Mouse (Mus musculus) lung, embryonic 16.5 days (tissue): ENCODE measurements around the gene Bcl2l12. TPM values are rescaled to one million over a fixed set of nuclear protein-coding genes. Genes with fewer than 3 reads are reported as not detected.

Experiments
- ATAC-seq: fragments of 200-750 bp; cut with Nextera tagmentation; 2 replicates; pipeline ENCODE4 v1.8.0; 2017; ENCODE audit warnings: low read depth, mild to moderate bottlenecking, moderate library complexity
- H3K27ac ChIP-seq: fragments of 300-500 bp; sonication (generic); 2 replicates; pipeline ENCODE4 v1.5.1; 2014; ENCODE audit warnings: mild to moderate bottlenecking, control low read depth, low read length
- H3K27me3 ChIP-seq: fragments of 300-500 bp; sonication (generic); 2 replicates; pipeline ENCODE4 v1.6.1; 2014; ENCODE audit warnings: low read depth, low read length, mixed read lengths; ENCODE audit not compliant: control insufficient read depth, insufficient read depth
- H3K36me3 ChIP-seq: fragments of 300-500 bp; sonication (generic); 2 replicates; pipeline ENCODE4 v1.6.1; 2014; ENCODE audit warnings: low read length; ENCODE audit not compliant: control insufficient read depth, insufficient read depth
- H3K4me1 ChIP-seq: fragments of 300-500 bp; sonication (generic); replicated peaks from 2 replicates; pipeline ENCODE4 v1.6.1; 2014; ENCODE audit warnings: low read length, mixed read lengths; ENCODE audit not compliant: control insufficient read depth, insufficient read depth
- H3K4me2 ChIP-seq: fragments of 300-500 bp; sonication (generic); 2 replicates; pipeline ENCODE4 v1.6.1; 2014; ENCODE audit warnings: low read depth, low read length, control low read depth
- H3K4me3 ChIP-seq: fragments of 300-500 bp; sonication (generic); 2 replicates; pipeline ENCODE4 v1.5.1; 2014; ENCODE audit warnings: mild to moderate bottlenecking, low read length, control low read depth
- H3K9ac ChIP-seq: fragments of 300-500 bp; sonication (generic); 2 replicates; pipeline ENCODE4 v1.6.1; 2014; ENCODE audit warnings: low read length, control low read depth
- H3K9me3 ChIP-seq: fragments of 300-500 bp; sonication (generic); 2 replicates; pipeline ENCODE4 v1.6.1; 2016; ENCODE audit warnings: low read length; ENCODE audit not compliant: control insufficient read depth
- WGBS: fragments of 180-500 bp; shearing (Covaris S2); extraction: QIAGEN DNeasy Blood & Tissue Kit; methylation state at CpG from one replicate; pipeline ENCODE4 v1.1.7; 2014; 5-methylcytosine and 5-hydroxymethylcytosine counted together
- polyA plus RNA-seq: library from polyadenylated mRNA; unstranded; fragments of >200 nt; fragmentation: Nextera tagmentation; extraction: Ambion mirVana; gene quantifications from 2 replicates; pipeline ENCODE4 v1.2.1, GENCODE M21; 2015

The Bcl2l12 gene
- polyA plus RNA-seq, 1 experiment from 2014 or later, result 62.0 TPM

DNA sequence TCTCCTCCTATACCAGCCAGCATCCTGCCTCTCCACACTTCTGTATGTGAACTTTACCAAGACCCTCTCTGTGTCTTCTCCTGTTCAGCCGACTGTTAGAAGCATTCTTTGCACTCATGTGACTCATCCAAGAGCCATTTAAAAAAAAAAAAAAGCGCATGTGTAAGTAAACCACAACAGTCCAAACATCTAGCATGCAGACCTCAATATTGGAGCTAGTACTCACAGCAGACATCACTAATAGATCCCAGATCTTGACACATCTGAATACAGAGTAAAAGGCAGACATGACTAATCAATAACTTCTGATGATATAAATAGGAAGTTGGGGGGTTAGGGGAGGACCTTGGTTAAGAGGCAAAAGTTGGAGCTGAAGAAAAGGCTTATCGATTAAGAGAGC, 37.1 kb upstream of the Bcl2l12 start:
- WGBS, result 73% methylated on average over 3 of the region's 3 CpGs

DNA sequence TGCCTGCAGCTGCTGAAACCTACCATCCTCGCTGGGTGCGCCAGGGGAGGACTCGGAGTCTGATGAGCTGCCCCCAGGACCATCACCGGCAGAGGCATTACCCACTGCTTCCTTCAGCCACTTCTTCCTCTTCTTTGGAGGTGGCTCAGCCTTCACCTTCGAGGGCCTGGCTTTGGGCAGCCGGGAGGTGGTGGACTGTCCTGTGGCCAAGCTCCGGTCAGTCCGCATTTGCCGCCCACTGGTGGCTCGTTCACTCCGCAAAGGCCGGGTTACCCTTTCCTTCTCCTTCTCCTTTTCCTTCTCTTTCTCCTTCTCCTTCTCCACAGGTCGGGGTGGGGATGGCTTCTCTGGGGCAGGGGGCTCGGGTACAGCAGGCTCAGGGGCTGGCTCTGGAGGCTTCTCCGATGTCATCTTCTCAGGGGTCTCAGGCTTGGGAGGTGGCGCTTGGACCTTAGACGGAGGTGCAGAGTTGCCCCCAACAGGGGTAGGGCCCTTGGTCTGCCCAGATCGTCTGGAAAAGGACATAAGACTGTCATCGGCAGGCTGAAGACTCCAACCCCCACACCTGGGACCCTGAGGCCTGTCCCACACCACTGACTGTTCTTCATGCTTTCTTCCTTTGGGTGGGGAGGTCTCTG, 35.3 kb upstream of the Bcl2l12 start:
- H3K9ac ChIP-seq, result no peak overlapping the region
- no peak overlapping the region for H3K27ac ChIP-seq
- no peak for ATAC-seq
- WGBS, result 91% methylated on average over 19 of the region's 19 CpGs
- H3K4me2 ChIP-seq, result no peak overlapping the region
- peaks cover 74% of the 10 kb centered on the region for H3K36me3 ChIP-seq
- no peaks in the 10 kb centered on the region for H3K4me1 ChIP-seq
- H3K4me3 ChIP-seq, result no peak overlapping the region
- no peaks in the 10 kb centered on the region for H3K27me3 ChIP-seq
- H3K9me3 ChIP-seq, result no peaks in the 10 kb centered on the region

More for the DNA sequence above, 37.1 kb upstream of the Bcl2l12 start:
- Histone ChIP-seq H3K4me3 (no peak overlapping the region), H3K4me2 (no peak overlapping the region), H3K9me3 (no peaks in the 10 kb centered on the region), H3K36me3 (peaks cover 73% of the 10 kb centered on the region), H3K4me1 (no peaks in the 10 kb centered on the region), H3K9ac (no peak overlapping the region), H3K27ac (no peak overlapping the region), H3K27me3 (no peaks in the 10 kb centered on the region)
- no peak for ATAC-seq

DNA sequence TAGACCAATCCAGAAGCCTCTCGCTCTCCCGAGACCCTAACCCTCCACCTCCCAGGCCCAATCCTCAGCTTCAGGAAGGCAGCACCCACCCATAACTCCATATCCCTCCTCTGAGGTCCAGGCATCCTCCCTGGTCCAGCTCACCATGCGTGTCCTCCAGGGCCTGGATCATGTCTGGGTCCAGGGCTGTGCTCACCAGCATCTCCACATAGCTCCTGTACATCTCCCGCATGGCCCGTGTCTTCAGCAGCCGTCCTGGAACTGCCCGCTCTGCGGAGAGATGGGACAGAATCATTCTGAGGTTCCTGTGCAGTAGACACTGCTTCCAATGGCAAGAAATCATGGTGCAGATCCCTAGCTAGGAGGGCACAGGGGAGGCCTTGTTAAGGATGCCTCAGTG, 32.3 kb upstream of the Bcl2l12 start:
- H3K9ac ChIP-seq, result no peak overlapping the region
- no peak overlapping the region for H3K4me2 ChIP-seq
- 94% methylated on average over 8 of the region's 8 CpGs for WGBS
- no peaks in the 10 kb centered on the region for H3K9me3 ChIP-seq
- no peaks in the 10 kb centered on the region for H3K27me3 ChIP-seq
- no peaks in the 10 kb centered on the region for H3K4me1 ChIP-seq
- H3K36me3 ChIP-seq, result peaks cover 70% of the 10 kb centered on the region
- no peak for ATAC-seq
- no peak overlapping the region for H3K27ac ChIP-seq
- no peak overlapping the region for H3K4me3 ChIP-seq

DNA sequence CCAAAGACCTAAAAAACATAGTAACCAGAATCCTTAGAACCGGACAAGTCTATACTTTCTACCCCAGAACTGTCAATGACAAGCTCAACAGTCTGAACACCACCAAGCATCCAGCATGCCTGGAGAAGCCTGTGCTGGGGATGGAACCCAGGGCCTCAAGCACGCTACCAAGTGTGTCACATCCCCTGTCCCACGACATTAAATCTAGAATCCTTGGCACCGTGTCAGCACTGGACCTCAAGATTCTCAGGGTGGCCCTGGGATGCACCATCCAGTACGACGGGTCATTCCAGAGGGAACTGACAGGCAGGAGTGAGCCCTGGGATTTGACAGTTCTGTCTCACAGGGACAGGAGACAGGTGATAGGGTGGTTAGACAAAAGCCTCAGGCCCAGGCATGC, 31.5 kb upstream of the Bcl2l12 start:
- no peaks in the 10 kb centered on the region for H3K27me3 ChIP-seq
- no peaks in the 10 kb centered on the region for H3K9me3 ChIP-seq
- WGBS, result 89% methylated on average over 6 of the region's 6 CpGs
- H3K4me1 ChIP-seq, result no peaks in the 10 kb centered on the region
- H3K4me2 ChIP-seq, result no peak overlapping the region
- no peak overlapping the region for H3K9ac ChIP-seq
- ATAC-seq, result no peak
- H3K27ac ChIP-seq, result no peak overlapping the region
- no peak overlapping the region for H3K4me3 ChIP-seq
- H3K36me3 ChIP-seq, result peaks cover 62% of the 10 kb centered on the region

DNA sequence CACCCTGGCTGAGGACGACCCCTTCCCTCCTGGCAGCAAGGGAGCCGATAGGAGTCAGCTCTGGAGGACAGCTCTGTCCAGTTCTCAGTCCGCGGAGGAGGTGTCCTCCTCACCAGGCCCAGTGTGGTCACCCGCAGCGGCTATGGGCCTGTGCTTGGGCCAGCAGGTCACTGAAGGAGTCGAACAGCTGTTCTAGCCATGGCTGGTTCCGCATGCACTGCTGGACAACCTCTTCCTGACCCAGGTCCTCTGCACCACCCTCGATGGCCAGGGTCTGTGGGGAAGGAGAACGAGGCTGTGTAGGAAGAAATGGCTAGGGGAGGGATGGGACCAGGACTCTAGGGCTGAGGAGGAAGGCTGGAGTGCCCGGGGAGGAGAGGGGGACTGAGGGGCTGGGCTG, 29.8 kb upstream of the Bcl2l12 start:
- 91% methylated on average over 11 of the region's 11 CpGs for WGBS

DNA sequence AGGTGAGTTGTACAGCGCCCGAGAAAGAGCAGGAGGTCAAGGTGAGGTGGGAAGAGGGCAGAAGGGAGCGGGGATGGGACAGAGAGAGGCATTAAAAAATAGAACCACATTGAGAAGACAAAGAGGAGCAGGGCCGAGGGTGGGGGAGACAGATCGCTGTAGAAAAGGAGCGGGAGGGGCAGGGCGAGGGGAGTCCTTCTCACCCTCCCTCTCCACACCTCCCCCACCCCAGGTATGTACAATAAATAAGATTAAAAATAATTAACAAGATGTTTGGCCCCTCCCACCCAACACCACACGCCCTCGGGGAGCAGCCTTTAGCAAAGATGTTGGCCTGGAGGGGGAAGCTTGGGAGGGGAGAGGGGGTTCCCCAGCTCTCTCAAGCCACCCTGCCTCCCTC, 29.2 kb upstream of the Bcl2l12 start:
- no peaks in the 10 kb centered on the region for H3K4me1 ChIP-seq
- H3K27ac ChIP-seq, result no peak overlapping the region
- no peaks in the 10 kb centered on the region for H3K27me3 ChIP-seq
- no peak overlapping the region for H3K9ac ChIP-seq
- no peak overlapping the region for H3K4me3 ChIP-seq
- 86% methylated on average over 9 of the region's 9 CpGs for WGBS
- H3K4me2 ChIP-seq, result no peak overlapping the region
- H3K36me3 ChIP-seq, result peaks cover 41% of the 10 kb centered on the region
- no peaks in the 10 kb centered on the region for H3K9me3 ChIP-seq
- ATAC-seq, result no peak

More for the DNA sequence above, 29.8 kb upstream of the Bcl2l12 start:
- no peak overlapping the region for H3K27ac ChIP-seq
- H3K4me2 ChIP-seq, result no peak overlapping the region
- ATAC-seq, result no peak
- no peak overlapping the region for H3K4me3 ChIP-seq
- H3K36me3 ChIP-seq, result peaks cover 45% of the 10 kb centered on the region
- H3K9ac ChIP-seq, result no peak overlapping the region
- no peaks in the 10 kb centered on the region for H3K9me3 ChIP-seq
- H3K4me1 ChIP-seq, result no peaks in the 10 kb centered on the region
- H3K27me3 ChIP-seq, result no peaks in the 10 kb centered on the region

DNA sequence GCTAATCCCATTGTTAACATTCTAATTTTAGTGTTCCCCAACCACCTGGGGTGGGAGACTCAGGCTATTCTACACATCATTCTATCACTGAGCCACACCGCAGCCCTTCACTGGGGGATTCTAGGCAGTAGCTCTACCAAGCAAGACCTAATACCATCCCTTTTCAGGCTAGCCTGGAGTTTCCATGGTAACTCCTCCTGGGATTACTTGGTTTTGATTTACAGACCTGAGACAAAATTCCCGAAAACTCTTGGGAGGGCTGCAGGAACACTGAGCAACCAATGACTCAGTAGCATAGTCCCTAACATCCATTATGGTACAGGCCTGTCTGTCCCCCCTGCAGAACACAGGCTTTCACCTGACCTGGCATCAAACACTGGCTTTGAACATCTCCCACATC, 27.7 kb upstream of the Bcl2l12 start:
- Histone ChIP-seq H3K9ac (no peak overlapping the region), H3K27me3 (no peaks in the 10 kb centered on the region), H3K36me3 (peaks cover 33% of the 10 kb centered on the region), H3K9me3 (no peaks in the 10 kb centered on the region), H3K4me3 (no peak overlapping the region), H3K27ac (no peak overlapping the region), H3K4me2 (no peak overlapping the region), H3K4me1 (no peaks in the 10 kb centered on the region)
- no peak for ATAC-seq
- WGBS, result 61% methylated on average over 2 of the region's 2 CpGs

DNA sequence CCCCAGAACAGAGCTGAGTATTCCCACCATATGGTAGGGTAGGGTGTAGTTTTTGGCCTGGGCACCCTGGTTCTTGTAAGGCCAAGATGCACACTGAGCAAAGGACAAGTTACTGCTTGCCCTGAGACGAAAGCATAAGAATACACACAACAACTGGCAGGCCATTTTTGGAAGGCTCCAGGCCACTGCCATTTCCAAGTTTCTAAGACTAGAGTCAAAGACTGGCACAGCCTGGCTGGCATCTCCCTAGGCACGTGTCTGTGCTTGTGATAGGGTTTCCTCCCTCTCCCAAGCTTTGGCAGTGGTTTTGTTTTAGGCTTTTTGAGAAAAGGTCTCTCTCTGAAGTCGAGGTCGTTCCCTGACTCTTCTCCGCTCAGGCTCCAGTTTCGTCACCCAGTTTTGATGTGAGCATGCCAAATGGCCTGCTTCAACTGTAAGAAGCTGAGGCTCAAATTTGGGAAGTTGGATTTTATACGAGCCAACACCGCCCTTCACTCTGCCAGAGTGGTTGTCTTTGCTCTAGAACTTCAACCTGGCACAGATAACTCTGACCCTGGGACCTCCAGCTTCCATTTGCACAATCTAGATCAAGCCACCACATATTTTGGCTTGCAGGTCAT, 27.2 kb upstream of the Bcl2l12 start:
- no peak overlapping the region for H3K4me3 ChIP-seq
- 67% methylated on average over 8 of the region's 8 CpGs for WGBS
- H3K36me3 ChIP-seq, result peaks cover 28% of the 10 kb centered on the region
- no peaks in the 10 kb centered on the region for H3K4me1 ChIP-seq
- no peak overlapping the region; the same call in 1 of the 2 replicates for H3K27ac ChIP-seq
- no peaks in the 10 kb centered on the region for H3K9me3 ChIP-seq
- no peak overlapping the region for H3K9ac ChIP-seq
- no peak for ATAC-seq
- H3K4me2 ChIP-seq, result no peak overlapping the region
- no peaks in the 10 kb centered on the region for H3K27me3 ChIP-seq

DNA sequence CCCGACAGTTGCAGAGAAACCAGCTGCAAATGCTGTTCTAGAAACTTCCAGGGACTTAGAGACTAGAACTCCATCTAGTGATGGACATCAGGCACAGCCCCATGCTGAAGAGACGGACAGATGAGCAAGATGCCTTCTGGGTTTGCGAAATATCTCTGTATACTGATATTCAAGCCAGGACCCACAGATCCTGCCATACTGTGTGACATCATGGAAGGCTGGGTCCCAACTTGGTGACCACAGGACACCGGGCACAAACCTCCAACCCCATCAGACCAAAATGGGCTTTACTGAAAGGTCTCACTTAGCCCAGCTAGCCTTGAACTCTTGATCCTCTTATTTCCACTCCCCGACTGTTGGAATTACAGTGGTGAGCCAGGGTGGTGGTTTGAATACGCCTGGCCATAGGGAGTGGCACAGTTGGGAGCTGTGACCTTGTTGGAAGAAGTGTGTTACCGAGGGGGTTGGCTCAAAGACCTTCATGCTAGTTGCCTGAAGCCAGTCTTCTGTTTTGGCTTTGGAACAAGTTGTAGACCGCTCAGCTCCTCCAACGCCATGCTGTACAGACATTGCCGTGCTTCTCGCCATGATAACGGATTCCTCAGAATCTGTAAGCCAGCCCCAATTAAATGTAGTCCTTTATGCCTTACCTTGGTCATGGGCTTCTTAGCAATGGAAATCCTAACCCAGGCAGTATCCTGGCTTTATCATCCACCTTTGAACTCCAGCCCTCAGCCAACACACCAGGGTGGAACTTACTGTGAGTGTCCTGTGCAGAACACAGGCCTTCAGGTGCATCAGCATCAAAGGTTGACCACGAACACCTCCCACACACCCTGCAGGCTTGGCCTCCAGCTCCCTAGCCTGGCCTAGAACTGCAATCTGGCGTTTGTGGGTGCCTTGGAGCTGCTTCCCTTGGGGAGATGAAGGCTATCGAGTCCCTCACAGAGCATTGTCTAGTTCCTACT, 26.1 kb upstream of the Bcl2l12 start:
- no peak overlapping the region for H3K27ac ChIP-seq
- H3K9me3 ChIP-seq, result no peaks in the 10 kb centered on the region
- no peaks in the 10 kb centered on the region for H3K27me3 ChIP-seq
- H3K9ac ChIP-seq, result no peak overlapping the region
- no peak for ATAC-seq
- H3K4me1 ChIP-seq, result no peaks in the 10 kb centered on the region; the same call in 1 of the 2 replicates
- WGBS, result 81% methylated on average over 15 of the region's 15 CpGs
- no peak overlapping the region for H3K4me2 ChIP-seq
- peaks cover 17% of the 10 kb centered on the region for H3K36me3 ChIP-seq
- no peak overlapping the region for H3K4me3 ChIP-seq
